Mouse (Mus musculus) testis, postnatal 14 days (tissue): ENCODE measurements around the gene Prss57.

Source experiments
- DNase-seq: peaks from one replicate; pipeline ENCODE4 v3.0.0; 2021; ENCODE audit warnings: low spot score

Gene Prss57

GRCm38 (mm10) chr10:79755854-79756253 is 34.9 kb downstream of the Prss57 start:
- no peak for DNase-seq

GRCm38 (mm10) chr10:79754856-79755516 is 35.8 kb downstream of the Prss57 start, which contains the start of gene Fgf22:
Gene Fgf22 (plus strand): TSS chr10:79755076.
- DNase-seq: peak; percentile 83

DNA sequence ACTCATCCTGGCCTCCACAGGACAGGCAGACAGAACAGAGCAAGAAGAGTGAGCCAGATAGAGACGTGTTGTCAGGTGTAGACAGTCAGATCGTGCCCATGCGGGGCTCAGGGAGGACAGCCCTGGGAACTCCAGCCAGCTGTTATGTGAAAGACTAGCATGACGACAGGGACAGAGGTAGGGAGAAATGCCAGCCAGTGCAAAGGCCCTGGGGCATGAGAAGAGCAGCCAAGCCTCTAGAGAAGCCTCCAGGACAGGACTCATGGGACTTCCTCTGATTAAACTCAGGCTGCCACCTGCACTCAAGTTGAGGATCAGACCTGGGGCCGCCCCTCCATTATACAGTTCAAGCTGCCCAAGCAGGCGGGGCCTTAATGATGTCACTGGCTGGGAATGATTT is 42.3 kb downstream of the Prss57 start:
- DNase-seq: no peak

GRCm38 (mm10) chr10:79746774-79747151 is 44.0 kb downstream of the Prss57 start:
- DNase-seq: no peak

DNA sequence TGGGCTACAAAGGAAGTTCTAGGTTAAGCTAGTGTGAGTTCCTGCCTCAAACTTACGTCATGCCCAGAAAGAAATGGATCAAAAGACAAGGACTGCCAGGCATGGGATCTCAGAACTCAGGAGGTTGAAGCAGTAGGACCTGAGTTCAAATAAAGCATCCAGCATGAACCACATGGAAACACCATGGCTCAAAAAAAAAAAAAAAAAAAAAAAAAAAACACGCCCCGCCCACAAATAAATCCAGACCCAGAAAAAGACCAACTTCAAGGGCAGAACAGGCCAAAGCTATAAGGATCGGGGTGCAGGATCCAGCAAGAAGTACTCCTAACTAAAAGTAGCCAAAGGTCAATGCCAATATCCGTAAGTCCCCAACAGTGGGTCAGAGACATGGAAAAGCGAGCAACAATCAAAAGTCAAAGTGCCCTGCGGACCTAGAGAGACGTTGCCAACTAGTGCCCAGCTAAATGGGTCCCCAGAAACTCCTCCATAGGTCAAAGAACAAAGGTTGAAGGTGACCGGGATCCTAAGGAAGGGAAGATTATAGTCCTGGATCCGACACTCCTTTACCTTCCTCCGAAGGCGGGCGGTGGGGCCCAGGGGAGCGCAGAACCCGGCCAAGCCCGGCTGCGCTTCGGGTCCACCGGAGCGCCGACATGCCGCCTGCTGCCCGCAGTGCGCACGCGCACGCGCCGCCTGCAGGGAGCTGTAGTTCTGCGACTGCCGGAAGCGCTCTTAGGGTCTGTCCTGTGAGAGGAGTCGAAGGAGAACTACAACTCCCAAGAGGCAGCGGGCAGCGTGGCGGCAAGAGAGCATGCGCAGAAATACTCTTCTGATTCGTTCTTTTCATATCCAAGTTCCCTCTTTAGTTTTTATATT is 44.6 kb downstream of the Prss57 start, which contains the start of gene Polrmt:
Polrmt (minus strand) TSS at position 684 of the 876 bp plus-strand sequence.
- peak; percentile 98 for DNase-seq

DNA sequence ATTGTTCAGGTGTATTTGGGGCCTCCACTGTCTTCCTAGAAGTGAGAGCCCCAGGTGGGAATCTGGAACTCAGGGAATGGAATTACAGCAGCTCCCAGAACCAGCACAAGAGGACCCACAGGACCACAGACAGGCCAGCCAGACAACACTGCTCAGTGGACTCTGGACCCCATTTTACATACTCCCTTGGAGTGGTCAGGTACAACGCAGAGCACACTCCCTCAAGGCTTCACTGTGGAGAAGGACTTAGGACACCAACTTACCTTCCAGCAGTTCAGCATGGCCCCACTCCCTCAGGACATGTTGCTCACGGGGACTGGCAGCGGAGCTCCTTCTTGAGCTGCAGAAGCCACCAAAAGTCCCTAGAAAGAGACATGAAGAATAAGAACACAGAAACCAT is 45.4 kb downstream of the Prss57 start:
- DNase-seq: no peak

GRCm38 (mm10) chr10:79743650-79744365 is 47.0 kb downstream of the Prss57 start:
- DNase-seq: no peak

- no peak for DNase-seq
These were observed 47.6 kb downstream of the Prss57 start for GRCm38 (mm10) chr10:79743161-79743560.

- DNase-seq: no peak
These were observed 49.9 kb downstream of the Prss57 start for GRCm38 (mm10) chr10:79740863-79741262.

GRCm38 (mm10) chr10:79739234-79739633 is 51.5 kb downstream of the Prss57 start:
- DNase-seq: no peak

GRCm38 (mm10) chr10:79738259-79738658 is 52.5 kb downstream of the Prss57 start:
- DNase-seq: no peak

DNA sequence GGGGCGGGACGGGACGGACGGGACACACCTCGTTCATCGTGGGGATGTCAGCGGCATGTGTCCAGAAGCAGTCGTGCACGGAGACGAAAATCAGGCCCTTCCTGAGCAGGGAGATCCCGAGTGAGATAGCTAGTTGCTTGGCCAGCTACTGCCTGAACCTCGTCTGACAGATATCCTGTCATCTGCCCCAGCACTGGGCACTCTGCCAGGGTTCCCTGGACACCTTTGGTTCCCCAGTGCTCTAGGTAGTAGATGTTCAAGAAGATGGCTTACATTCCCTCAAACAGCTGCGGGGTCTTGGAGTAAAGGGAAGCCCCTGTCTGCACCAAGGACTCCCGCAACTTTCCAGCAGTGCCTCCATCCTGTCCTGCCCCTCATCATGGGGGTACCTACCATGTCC is 54.1 kb downstream of the Prss57 start:
- no peak for DNase-seq

- no peak for DNase-seq
These were observed 55.4 kb downstream of the Prss57 start for GRCm38 (mm10) chr10:79735361-79735760.

DNA sequence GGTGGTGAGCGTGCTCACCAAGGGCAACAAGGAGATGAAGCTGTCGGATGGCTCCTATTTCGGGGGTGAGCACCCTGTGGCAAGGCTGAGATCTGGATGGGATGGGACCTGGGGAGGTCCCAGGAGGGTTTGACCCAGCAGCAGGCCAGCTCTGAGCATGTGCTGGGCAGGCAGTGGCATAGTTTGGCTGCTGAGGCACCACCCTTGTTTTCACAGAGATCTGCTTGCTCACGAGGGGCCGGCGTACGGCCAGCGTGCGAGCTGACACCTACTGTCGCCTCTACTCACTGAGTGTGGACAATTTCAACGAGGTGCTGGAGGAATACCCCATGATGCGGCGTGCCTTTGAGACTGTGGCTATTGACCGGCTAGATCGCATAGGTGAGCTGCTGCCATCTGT is 56.9 kb downstream of the Prss57 start:
- DNase-seq: no peak

DNA sequence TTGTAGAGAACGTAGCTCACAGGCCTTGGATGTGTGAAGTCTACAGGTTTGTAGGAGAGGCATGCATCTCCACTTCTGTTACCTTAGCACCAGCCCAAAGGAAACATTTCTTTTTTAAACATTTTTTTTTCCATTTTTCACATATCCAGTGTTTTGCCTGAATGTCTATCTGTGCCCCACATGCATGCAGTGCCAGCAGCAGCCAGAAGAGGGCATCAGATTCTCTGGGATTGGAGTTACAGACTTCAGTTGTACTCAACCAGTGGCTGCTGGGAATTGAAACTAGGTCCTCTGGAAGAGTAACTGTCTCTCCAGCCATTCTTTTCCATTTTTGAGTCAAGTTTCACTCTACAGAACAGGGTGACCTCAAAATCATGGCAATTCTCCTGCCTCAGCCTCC is 58.3 kb downstream of the Prss57 start:
- no peak for DNase-seq
